Mouse (Mus musculus): Measurements from ENCODE around the gene Als2cr12. TPM values are rescaled to one million over a fixed set of nuclear protein-coding genes. Genes with fewer than 3 reads are reported as not detected.
"Not testable (repeated sequence)": the region's sequence is repeated elsewhere in the genome, so short reads cannot be mapped to it uniquely, and the experiment has no call there.

Als2cr12 gene
- polyA plus RNA-seq, 1 experiment from 2014 or later = not detected

- no peak overlapping the region for H3K4me3 ChIP-seq (ENCODE audit: low read length)
- no peaks in the 10 kb centered on the region for H3K4me1 ChIP-seq (ENCODE audit: control insufficient read depth, insufficient read depth, low read depth, low read length)
- H3K36me3 ChIP-seq (ENCODE audit: control insufficient read depth, insufficient read depth, low read length) = no peaks in the 10 kb centered on the region
- no peaks in the 10 kb centered on the region for H3K9me3 ChIP-seq (ENCODE audit: control insufficient read depth, low read length)
- no peaks in the 10 kb centered on the region for H3K27me3 ChIP-seq (replicated peaks; ENCODE audit: control insufficient read depth, insufficient read depth, low read length)
- no peak overlapping the region for H3K4me2 ChIP-seq (ENCODE audit: low read length)
- ATAC-seq = no peak
- no peak overlapping the region for H3K27ac ChIP-seq (ENCODE audit: low read depth, low read length)
- no peak overlapping the region for H3K9ac ChIP-seq (ENCODE audit: low read depth, low read length)
- 88% methylated on average over 6 of the region's 6 CpGs for WGBS
These were observed 82.0 kb downstream of the Als2cr12 start for GRCm38 (mm10) chr1:58613786-58614185.

GRCm38 (mm10) chr1:58610611-58611010 is 85.2 kb downstream of the Als2cr12 start:
- Histone ChIP-seq H3K4me3 (ENCODE audit: low read length) (no peak overlapping the region), H3K36me3 (ENCODE audit: control insufficient read depth, insufficient read depth, low read length) (no peaks in the 10 kb centered on the region), H3K4me2 (ENCODE audit: low read length) (no peak overlapping the region), H3K27ac (ENCODE audit: low read depth, low read length) (no peak overlapping the region), H3K9me3 (ENCODE audit: control insufficient read depth, low read length) (0 out of 2 replicates have a peak, but pooled peaks cover 2% of the 10 kb centered on the region), H3K27me3 (replicated peaks; ENCODE audit: control insufficient read depth, insufficient read depth, low read length) (no peaks in the 10 kb centered on the region), H3K9ac (ENCODE audit: low read depth, low read length) (no peak overlapping the region), H3K4me1 (ENCODE audit: control insufficient read depth, insufficient read depth, low read depth, low read length) (no peaks in the 10 kb centered on the region)
- ATAC-seq = no peak
- 57% methylated on average over 1 of the region's 1 CpGs for WGBS

- WGBS = 90% methylated on average over 1 of the region's 1 CpGs
- Histone ChIP-seq H3K27ac (ENCODE audit: low read depth, low read length) (no peak overlapping the region), H3K4me3 (ENCODE audit: low read length) (no peak overlapping the region), H3K4me2 (ENCODE audit: low read length) (no peak overlapping the region), H3K27me3 (replicated peaks; ENCODE audit: control insufficient read depth, insufficient read depth, low read length) (no peaks in the 10 kb centered on the region), H3K9me3 (ENCODE audit: control insufficient read depth, low read length) (0 out of 2 replicates have a peak, but pooled peaks cover 2% of the 10 kb centered on the region), H3K9ac (ENCODE audit: low read depth, low read length) (no peak overlapping the region), H3K36me3 (ENCODE audit: control insufficient read depth, insufficient read depth, low read length) (no peaks in the 10 kb centered on the region), H3K4me1 (ENCODE audit: control insufficient read depth, insufficient read depth, low read depth, low read length) (no peaks in the 10 kb centered on the region)
- no peak for ATAC-seq
These were observed 85.6 kb downstream of the Als2cr12 start for GRCm38 (mm10) chr1:58610166-58610565.

GRCm38 (mm10) chr1:58609591-58609990 is 86.2 kb downstream of the Als2cr12 start:
- 91% methylated on average over 5 of the region's 5 CpGs for WGBS
- H3K4me1 ChIP-seq (ENCODE audit: control insufficient read depth, insufficient read depth, low read depth, low read length); H3K9ac ChIP-seq (ENCODE audit: low read depth, low read length); H3K27me3 ChIP-seq (replicated peaks; ENCODE audit: control insufficient read depth, insufficient read depth, low read length); H3K4me2 ChIP-seq (ENCODE audit: low read length); H3K27ac ChIP-seq (ENCODE audit: low read depth, low read length); H3K4me3 ChIP-seq (ENCODE audit: low read length); ATAC-seq; H3K9me3 ChIP-seq (ENCODE audit: control insufficient read depth, low read length); H3K36me3 ChIP-seq (ENCODE audit: control insufficient read depth, insufficient read depth, low read length): not testable (repeated sequence)

- H3K27ac ChIP-seq (ENCODE audit: low read depth, low read length) = no peak overlapping the region
- 84% methylated on average over 4 of the region's 4 CpGs for WGBS
- ATAC-seq = no peak
These were observed 92.1 kb downstream of the Als2cr12 start for GRCm38 (mm10) chr1:58603738-58604137.

GRCm38 (mm10) chr1:58602681-58603080 is 93.1 kb downstream of the Als2cr12 start:
- H3K9ac ChIP-seq (ENCODE audit: low read depth, low read length) = no peak overlapping the region
- no peak overlapping the region for H3K4me2 ChIP-seq (ENCODE audit: low read length)
- H3K4me3 ChIP-seq (ENCODE audit: low read length) = no peak overlapping the region
- H3K27me3 ChIP-seq (replicated peaks; ENCODE audit: control insufficient read depth, insufficient read depth, low read length) = no peaks in the 10 kb centered on the region
- H3K27ac ChIP-seq (ENCODE audit: low read depth, low read length) = no peak overlapping the region
- ATAC-seq = no peak
- 80% methylated on average over 4 of the region's 4 CpGs for WGBS
- H3K36me3 ChIP-seq (ENCODE audit: control insufficient read depth, insufficient read depth, low read length) = no peaks in the 10 kb centered on the region
- H3K9me3 ChIP-seq (ENCODE audit: control insufficient read depth, low read length) = 0 out of 2 replicates have a peak, but pooled peaks cover 2% of the 10 kb centered on the region
- H3K4me1 ChIP-seq (ENCODE audit: control insufficient read depth, insufficient read depth, low read depth, low read length) = no peaks in the 10 kb centered on the region

More at GRCm38 (mm10) chr1:58603738-58604137, 92.1 kb downstream of the Als2cr12 start:
- 0 out of 2 replicates have a peak, but pooled peaks cover 2% of the 10 kb centered on the region for H3K9me3 ChIP-seq (ENCODE audit: control insufficient read depth, low read length)
- no peaks in the 10 kb centered on the region for H3K27me3 ChIP-seq (replicated peaks; ENCODE audit: control insufficient read depth, insufficient read depth, low read length)
- H3K4me1 ChIP-seq (ENCODE audit: control insufficient read depth, insufficient read depth, low read depth, low read length) = no peaks in the 10 kb centered on the region
- H3K4me2 ChIP-seq (ENCODE audit: low read length) = no peak overlapping the region
- H3K4me3 ChIP-seq (ENCODE audit: low read length) = no peak overlapping the region
- no peaks in the 10 kb centered on the region for H3K36me3 ChIP-seq (ENCODE audit: control insufficient read depth, insufficient read depth, low read length)
- no peak overlapping the region for H3K9ac ChIP-seq (ENCODE audit: low read depth, low read length)

Other genes starting within 250 kb of the Als2cr12 start
- 18.9 and 20.5 TPM in 2 replicates for gene Orc2, start 190.9 kb downstream of the Als2cr12 start, polyA plus RNA-seq (2015; fragmentation: Nextera tagmentation; extraction: Ambion mirVana)
- 16.7 and 17.7 TPM in 2 replicates for gene Fam126b, start 109.7 kb downstream of the Als2cr12 start, polyA plus RNA-seq (2015; fragmentation: Nextera tagmentation; extraction: Ambion mirVana)
- gene Ndufb3, start 109.6 kb downstream of the Als2cr12 start, polyA plus RNA-seq (2015; fragmentation: Nextera tagmentation; extraction: Ambion mirVana) = 167 and 196 TPM in 2 replicates
- 16.3 and 16.8 TPM in 2 replicates for gene Cflar, start 15.5 kb upstream of the Als2cr12 start, polyA plus RNA-seq (2015; fragmentation: Nextera tagmentation; extraction: Ambion mirVana)
- 6.2 and 6.9 TPM in 2 replicates for gene Casp8, start 99.4 kb upstream of the Als2cr12 start, polyA plus RNA-seq (2015; fragmentation: Nextera tagmentation; extraction: Ambion mirVana)